Mouse (Mus musculus) right cerebral cortex, postnatal 14 days (tissue): Measurements from ENCODE around the gene Gpr4.
A peak's percentile ranks its signal among the peaks of the same experiment; 100 is the strongest.

Experiments
- DNase-seq: peaks from one replicate; pipeline ENCODE4 v3.0.0; 2022

The Gpr4 gene

GRCm38 (mm10) chr7:19229404-19229803 is 17.1 kb downstream of the Gpr4 start:
- DNase-seq: no peak

DNA sequence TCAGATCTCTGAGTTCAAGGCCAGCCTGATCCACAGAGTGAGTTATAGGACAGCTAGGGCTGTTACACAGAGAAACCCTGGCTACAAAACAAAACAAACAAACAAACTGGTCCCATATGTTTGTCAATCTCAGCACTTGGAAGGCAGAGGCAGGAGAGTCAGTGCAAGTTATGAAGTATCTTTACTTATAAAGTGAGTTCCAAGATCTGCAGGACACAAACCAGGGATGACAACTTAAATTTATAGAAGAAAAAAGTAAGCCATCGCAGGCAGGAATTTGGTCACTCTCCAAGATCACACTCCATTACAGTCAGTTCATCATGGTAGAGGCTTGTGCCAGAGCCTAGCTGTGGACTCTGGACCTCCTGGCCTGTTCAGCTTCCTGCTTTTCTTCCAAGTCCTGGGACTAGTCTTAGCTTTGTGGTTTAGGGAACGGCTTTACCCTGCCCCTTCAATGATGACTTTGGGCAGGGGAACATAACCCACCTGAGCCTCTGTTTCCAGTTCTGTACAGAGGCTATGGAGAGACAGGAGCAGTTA is 17.8 kb downstream of the Gpr4 start:
- DNase-seq: no peak

- no peak for DNase-seq
Measured at GRCm38 (mm10) chr7:19230899-19231298, 18.6 kb downstream of the Gpr4 start.

GRCm38 (mm10) chr7:19231849-19232248 is 19.5 kb downstream of the Gpr4 start:
- DNase-seq: no peak

DNA sequence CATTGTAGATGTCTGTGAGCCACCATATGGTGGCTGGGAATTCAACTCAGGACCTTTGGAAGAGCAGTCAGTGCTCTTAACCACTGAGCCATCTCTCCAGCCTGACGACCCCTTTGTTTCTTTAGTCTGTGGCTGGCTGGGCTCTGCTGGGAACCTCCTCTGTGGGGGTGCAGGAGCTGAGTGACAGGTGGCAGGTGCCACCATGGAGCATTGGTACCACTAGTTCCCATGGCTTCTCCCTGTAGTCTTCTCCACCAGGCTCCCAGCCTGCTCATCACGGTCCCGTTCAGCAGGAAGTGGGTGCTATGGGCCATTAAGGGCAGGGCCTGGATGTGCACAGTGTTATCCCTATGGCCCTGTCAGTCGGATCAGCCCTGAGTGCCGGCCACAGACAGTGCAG is 22.3 kb downstream of the Gpr4 start:
- DNase-seq: no peak

DNA sequence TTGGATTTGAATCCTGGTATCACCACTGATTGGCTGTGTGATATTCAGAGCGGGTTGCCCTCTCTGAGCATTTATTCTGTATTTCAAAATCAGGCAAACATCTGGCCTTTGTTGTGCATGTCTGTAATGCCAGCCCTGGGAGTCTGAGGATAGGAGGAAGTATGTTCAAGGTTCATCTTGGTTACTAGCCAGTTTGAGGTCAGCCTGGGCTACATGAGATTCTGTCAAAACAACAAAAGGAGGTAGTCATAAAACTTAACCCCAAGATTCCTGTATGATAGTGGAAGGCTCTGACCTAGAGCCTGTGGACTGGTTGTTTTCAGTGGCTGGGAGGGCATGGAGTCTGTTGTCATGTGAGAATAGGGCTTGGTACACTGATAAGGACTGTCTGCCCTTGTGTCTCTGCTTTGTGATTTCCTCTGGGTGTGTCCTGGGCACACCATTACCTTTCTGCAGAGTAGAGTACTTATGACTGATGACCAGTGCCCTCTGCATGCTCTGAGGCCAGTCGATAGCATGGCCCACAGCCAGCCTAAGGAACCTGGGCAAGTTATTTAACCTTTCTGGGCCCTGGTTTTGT is 22.8 kb downstream of the Gpr4 start:
- DNase-seq: no peak

DNA sequence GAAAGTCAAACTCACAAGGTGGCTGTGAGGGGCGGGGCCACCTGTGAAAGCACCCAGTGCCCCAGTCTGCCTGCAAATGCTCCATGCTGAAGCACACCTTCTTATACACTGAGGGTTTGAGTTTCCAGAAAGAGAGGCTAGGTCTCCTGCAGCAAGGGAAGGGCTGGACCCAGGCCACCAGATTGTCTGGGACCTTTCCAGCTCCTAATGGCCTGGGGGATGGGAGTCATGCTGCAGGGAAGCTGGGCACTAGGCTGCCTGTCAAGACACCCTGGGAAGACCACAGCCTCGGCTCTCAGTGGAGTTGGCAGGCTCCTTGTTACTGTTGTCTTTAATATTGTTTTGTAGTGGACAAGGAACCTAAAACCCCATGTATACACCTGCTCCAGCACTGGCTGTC is 24.1 kb downstream of the Gpr4 start:
- DNase-seq: no peak

DNA sequence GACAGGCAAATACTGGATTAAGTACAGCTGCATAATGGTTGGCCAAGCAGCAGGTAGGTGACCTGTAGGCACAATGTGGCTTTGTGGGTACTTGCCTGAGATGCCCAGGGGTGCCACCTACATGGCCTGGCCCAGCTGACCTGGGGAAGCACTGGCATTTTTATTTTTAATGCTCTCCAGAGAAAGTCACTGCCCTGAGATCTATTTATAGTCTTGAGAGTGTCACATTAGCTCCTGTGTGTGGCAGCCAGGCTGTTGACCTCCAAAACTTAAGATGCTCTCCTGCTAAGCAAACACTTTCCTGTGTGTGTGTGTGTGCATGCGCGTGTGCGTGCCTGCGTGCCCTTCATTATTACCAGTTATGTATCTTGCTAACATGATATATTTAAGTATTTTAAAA is 26.0 kb downstream of the Gpr4 start:
- DNase-seq: no peak

DNA sequence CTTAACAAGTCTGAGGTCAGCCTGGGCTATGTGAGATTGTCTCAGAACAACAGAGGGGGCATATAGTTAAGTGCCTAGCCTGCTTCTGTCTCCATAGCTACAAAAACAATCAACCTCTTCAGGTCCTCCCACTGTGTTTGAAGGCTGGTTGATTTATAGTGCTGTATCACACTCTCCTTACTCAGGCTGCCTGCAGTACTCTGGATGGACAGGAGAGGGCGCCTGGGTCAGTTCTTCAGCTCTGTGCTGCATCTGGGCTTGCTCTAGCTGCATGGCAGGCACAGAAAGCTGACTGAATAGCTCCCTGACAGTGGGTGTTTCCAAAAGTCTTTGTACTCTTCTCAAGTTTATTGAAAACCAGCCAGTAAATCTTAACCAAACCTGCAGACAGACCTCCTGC is 27.1 kb downstream of the Gpr4 start:
- peak; percentile 94 for DNase-seq

DNA sequence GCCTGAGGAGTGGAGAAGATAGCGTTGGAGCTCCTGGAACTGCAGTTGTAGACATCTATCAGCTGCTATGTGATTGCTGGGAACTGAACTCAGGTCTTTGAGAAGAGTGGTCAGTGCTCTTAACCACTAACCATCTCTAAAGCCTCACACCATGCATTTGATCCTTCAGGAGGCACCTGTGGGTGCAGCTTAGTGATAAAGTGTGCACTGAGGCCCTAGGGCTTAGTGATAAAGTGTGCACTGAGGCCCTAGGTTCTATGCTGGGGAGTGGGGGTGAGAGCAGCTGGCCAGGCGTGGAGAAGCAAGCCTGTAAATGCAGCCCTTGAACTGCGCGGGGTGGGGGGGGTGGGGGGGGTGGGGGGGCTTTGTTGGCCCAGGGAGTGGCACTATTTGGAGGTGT is 27.6 kb downstream of the Gpr4 start:
- no peak for DNase-seq

DNA sequence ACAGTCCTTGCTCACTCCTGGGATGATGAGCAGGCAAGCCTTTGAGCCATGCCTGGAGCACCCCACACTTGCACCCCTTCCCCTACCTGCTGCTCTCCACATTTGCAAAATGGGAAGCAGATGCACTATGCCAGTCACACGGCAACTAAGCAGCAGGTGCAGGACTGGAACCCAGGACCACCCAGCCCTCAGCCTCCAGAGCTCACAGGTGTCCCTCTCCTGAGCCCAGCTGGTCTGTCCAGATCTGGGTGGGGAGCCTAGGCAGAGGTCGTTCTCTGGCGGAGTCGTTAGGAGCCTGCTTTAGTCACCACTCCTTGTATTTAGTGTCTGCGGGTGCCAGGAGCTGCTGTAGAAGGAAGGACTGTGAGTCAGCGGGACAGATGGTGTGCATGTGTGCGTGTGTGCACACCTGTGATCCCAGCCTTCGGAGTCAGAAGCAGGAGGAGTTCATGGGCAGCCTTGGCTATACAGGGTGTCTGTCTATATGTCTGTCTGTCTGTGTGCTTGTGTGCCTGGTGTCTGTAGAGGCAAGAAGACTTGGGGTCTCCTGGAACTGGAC is 28.6 kb downstream of the Gpr4 start:
- DNase-seq: no peak

DNA sequence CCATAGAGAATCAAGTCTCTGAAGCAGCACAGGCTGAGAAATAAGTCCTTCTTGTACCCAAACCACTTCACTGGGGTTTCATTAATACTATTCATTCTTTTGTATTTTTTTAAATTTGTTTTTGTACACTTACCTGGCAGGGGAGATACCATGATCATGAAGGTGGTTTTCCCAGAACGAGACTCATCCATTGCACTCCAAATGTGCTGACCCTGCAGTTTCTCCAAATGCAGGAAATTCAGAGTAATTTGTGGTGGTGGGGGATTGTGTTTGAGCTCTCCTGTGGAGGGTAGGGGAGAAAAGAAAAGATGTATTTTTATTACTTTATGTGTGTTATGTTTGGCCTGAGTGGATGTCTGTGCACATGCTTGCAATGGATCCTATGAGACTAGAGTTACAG is 29.7 kb downstream of the Gpr4 start:
- DNase-seq: no peak

DNA sequence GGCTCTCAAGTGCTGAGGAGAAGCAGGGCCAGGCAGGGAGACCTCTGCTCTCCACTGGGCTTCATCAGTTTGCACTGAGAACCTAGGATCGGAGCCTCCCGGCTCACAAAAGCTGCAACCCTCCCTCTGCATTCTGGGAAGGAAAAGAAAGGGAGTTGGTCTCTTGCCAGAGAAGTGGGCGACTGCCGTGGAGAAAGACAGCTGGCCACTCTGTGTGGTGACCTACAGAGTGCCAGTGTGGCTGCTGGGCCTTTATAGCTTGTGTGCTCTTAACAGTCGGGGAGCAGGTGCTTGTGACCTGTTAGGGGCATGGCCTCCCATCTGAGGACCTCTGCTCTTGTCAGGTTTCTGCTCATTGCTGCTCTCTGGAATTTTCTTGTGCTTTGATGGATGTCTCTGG is 31.5 kb downstream of the Gpr4 start:
- DNase-seq: peak; percentile 41

DNA sequence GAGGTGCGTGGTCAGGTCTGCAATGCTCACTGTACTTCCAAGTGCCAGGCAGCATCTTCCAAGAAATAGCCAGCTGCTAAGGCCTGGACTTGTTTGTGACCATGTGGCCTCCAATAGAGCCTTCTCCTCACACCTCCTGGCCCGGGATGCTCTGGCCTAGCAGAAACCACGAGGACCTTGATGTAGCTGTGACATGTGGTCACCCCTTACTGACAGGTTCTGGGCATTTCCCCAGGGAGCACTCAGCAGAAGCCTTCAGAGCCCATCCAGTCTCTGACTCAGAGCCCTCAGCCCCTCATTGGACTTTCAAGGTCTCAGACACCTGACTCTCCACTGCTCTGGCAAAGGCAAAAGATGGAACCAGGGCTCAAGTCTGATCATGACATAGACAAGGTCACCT is 32.7 kb downstream of the Gpr4 start:
- DNase-seq: no peak

DNA sequence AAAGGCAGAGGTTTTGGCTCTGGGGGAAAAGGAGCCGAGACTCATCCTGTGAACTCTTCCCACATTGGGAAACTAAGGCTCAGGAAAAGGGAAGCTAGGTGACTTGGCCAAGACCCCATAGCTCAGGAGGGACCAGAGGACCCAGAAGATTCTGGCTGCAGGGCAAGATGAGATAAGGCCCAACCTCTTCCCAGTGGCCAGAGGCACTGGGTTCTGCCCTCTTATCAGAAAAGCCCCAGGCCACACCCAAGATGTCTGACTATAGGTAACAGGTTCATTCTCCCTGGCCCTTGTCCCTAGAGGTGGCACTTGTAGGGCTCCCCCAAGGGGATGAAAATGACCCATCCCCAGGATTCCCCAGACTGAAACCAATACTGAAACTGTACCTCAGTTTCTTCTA is 34.5 kb downstream of the Gpr4 start:
- DNase-seq: no peak

DNA sequence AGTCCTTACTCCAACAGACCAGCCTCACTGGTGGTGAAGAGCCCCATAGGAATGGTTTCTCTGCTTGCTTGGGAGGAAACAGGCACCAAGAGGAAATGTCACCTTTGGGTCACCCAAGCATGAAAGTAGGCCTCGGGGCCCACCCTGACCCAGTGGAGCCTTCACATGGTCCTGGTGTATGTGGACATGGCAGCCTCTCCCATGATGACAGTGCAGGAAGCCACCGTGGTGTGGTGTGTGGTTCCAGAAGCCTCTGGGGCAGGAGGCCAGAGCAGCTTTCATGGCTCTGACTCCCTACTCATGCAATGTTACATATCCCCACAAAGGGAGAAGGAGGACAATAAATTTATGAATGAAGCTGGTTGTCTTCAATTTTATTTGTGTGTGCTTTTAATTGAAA is 35.2 kb downstream of the Gpr4 start:
- DNase-seq: no peak

DNA sequence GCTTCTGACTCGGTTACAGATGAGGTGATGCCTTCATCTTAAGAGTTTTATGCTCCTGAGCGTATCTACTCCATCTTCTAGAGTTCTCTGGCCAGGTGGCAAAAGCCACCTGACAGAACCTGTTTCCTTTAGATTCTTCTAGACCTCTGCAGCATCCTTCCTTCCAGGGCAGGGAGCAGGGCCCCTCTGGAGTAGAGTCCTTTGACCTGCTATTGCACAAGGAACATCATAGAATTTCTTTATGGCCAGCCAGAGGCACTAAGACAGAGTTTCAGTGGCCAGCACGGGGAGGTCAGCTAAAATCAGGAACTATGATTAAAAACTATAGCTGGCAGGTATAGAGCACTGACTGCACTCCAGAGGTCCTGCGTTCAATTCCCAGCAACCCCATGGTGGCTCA is 39.7 kb downstream of the Gpr4 start:
- DNase-seq: no peak

DNA sequence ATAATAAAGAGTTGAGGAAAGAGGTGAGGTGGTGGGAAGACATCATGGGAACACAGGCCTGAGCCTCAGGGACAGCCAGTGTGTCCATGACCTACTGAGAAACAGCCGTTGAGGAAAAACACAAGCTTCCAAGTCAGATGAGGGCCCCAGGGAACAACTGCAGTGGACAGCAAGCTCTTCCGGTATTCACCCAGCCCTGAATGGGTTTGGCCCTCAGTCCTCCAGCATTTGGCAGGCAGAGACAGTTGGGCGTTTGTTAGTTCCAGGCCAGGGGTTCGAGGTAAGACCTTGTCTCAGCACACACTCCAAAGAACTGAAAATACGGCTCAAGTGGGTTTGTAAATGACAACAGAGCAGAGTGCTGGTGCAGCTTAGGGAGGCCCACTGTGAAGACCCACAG is 41.1 kb downstream of the Gpr4 start:
- DNase-seq: no peak

GRCm38 (mm10) chr7:19255395-19255794 is 43.1 kb downstream of the Gpr4 start:
- DNase-seq: no peak

- DNase-seq: no peak
Measured at GRCm38 (mm10) chr7:19256567-19256966, 44.2 kb downstream of the Gpr4 start.

- DNase-seq: peak; percentile 57
Measured at GRCm38 (mm10) chr7:19257390-19258022, 45.2 kb downstream of the Gpr4 start.

- DNase-seq: no peak
Measured at GRCm38 (mm10) chr7:19258336-19258735, 46.0 kb downstream of the Gpr4 start.

DNA sequence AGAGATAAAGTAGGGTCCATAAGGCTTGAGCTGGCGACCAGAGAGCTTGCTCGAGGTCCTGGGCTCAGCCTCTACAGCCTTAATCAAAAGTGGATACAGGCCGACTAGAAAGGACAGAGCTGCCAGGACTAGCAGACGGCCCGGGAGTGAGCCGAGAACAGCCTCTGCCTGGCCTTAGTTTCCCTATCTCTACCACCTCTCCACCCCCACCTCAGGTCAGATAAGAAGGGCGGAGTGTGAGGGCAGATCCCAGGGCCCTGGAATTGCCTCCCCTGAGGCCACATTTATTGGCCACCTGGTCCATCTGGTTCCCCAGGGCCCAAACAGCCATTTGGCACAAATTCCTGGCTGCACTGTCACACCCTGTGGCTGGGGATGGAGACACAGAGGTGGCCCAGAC is 52.8 kb downstream of the Gpr4 start:
- DNase-seq: no peak

- DNase-seq: no peak
Measured at GRCm38 (mm10) chr7:19265928-19266822, 53.8 kb downstream of the Gpr4 start.
